Mouse (Mus musculus): ENCODE data around the gene Sco1. TPM values are rescaled to one million over a fixed set of nuclear protein-coding genes. Genes with fewer than 3 reads are reported as not detected.

Sco1 gene
- total and polyA plus RNA-seq, 2 experiments from 2014 or later = 12.4 to 14.7 TPM

- no peaks in the 10 kb centered on the region for H3K9me3 ChIP-seq (ENCODE audit: low read length)
- H3K27ac ChIP-seq (ENCODE audit: low read depth, low read length) = no peak overlapping the region
- no peak for ATAC-seq (ENCODE audit: low FRiP score)
- peak; percentile 25 for DNase-seq (ENCODE audit: low spot score)
- no peak overlapping the region for H3K9ac ChIP-seq (replicated peaks; ENCODE audit: low read length, poor library complexity, severe bottlenecking)
- H3K4me1 ChIP-seq (ENCODE audit: insufficient read depth, low read length) = no peaks in the 10 kb centered on the region
- TF ChIP-seq CTCF (IDR thresholded peaks at IDR 0.05) = peak; percentile 64
- no peak overlapping the region for H3K4me2 ChIP-seq (ENCODE audit: low read depth, low read length, poor library complexity, severe bottlenecking)
- H3K27me3 ChIP-seq (ENCODE audit: insufficient read depth, low read length) = no peaks in the 10 kb centered on the region
- H3K4me3 ChIP-seq (ENCODE audit: low read depth, low read length) = no peak overlapping the region
- WGBS = 36% methylated on average over 6 of the region's 6 CpGs
- H3K36me3 ChIP-seq (ENCODE audit: insufficient read depth, low read length) = no peaks in the 10 kb centered on the region
Measured at GRCm38 (mm10) chr11:67100169-67100568, 47.7 kb downstream of the Sco1 start.

GRCm38 (mm10) chr11:67101713-67102112 is 49.2 kb downstream of the Sco1 start:
- H3K9me3 ChIP-seq (ENCODE audit: low read length) = no peaks in the 10 kb centered on the region
- 24% methylated on average over 7 of the region's 8 CpGs for WGBS

GRCm38 (mm10) chr11:67103256-67103655 is 50.8 kb downstream of the Sco1 start:
- no peak for DNase-seq (ENCODE audit: low spot score)
- Histone ChIP-seq H3K4me2 (ENCODE audit: low read depth, low read length, poor library complexity, severe bottlenecking) (no peak overlapping the region), H3K4me3 (ENCODE audit: low read depth, low read length) (no peak overlapping the region), H3K27me3 (ENCODE audit: insufficient read depth, low read length) (no peaks in the 10 kb centered on the region), H3K27ac (ENCODE audit: low read depth, low read length) (no peak overlapping the region), H3K4me1 (ENCODE audit: insufficient read depth, low read length) (no peaks in the 10 kb centered on the region), H3K36me3 (ENCODE audit: insufficient read depth, low read length) (no peaks in the 10 kb centered on the region), H3K9ac (replicated peaks; ENCODE audit: low read length, poor library complexity, severe bottlenecking) (no peak overlapping the region), H3K9me3 (ENCODE audit: low read length) (no peaks in the 10 kb centered on the region)
- WGBS = 83% methylated on average over 9 of the region's 9 CpGs
- no peak for TF ChIP-seq CTCF (IDR thresholded peaks at IDR 0.05)
- ATAC-seq (ENCODE audit: low FRiP score) = no peak

More at GRCm38 (mm10) chr11:67101713-67102112, 49.2 kb downstream of the Sco1 start:
- Histone ChIP-seq H3K4me2 (ENCODE audit: low read depth, low read length, poor library complexity, severe bottlenecking) (no peak overlapping the region), H3K9ac (replicated peaks; ENCODE audit: low read length, poor library complexity, severe bottlenecking) (no peak overlapping the region), H3K4me1 (ENCODE audit: insufficient read depth, low read length) (no peaks in the 10 kb centered on the region), H3K4me3 (ENCODE audit: low read depth, low read length) (no peak overlapping the region), H3K27ac (ENCODE audit: low read depth, low read length) (no peak overlapping the region), H3K36me3 (ENCODE audit: insufficient read depth, low read length) (no peaks in the 10 kb centered on the region), H3K27me3 (ENCODE audit: insufficient read depth, low read length) (no peaks in the 10 kb centered on the region)
- peak; percentile 71 for TF ChIP-seq CTCF (IDR thresholded peaks at IDR 0.05)
- ATAC-seq (ENCODE audit: low FRiP score) (no peak), DNase-seq (ENCODE audit: low spot score) (peak; percentile 54)

GRCm38 (mm10) chr11:67104242-67104641 is 51.8 kb downstream of the Sco1 start:
- Histone ChIP-seq H3K36me3 (ENCODE audit: insufficient read depth, low read length) (no peaks in the 10 kb centered on the region), H3K4me2 (ENCODE audit: low read depth, low read length, poor library complexity, severe bottlenecking) (no peak overlapping the region), H3K27me3 (ENCODE audit: insufficient read depth, low read length) (no peaks in the 10 kb centered on the region), H3K4me3 (ENCODE audit: low read depth, low read length) (no peak overlapping the region), H3K9ac (replicated peaks; ENCODE audit: low read length, poor library complexity, severe bottlenecking) (no peak overlapping the region), H3K27ac (ENCODE audit: low read depth, low read length) (no peak overlapping the region), H3K4me1 (ENCODE audit: insufficient read depth, low read length) (no peaks in the 10 kb centered on the region), H3K9me3 (ENCODE audit: low read length) (no peaks in the 10 kb centered on the region)
- 77% methylated on average over 1 of the region's 1 CpGs for WGBS
- TF ChIP-seq CTCF (IDR thresholded peaks at IDR 0.05) = no peak
- ATAC-seq (ENCODE audit: low FRiP score) (no peak), DNase-seq (ENCODE audit: low spot score) (no peak)

GRCm38 (mm10) chr11:67104714-67105113 is 52.2 kb downstream of the Sco1 start:
- no peak overlapping the region for H3K27ac ChIP-seq (ENCODE audit: low read depth, low read length)
- no peaks in the 10 kb centered on the region for H3K9me3 ChIP-seq (ENCODE audit: low read length)
- no peaks in the 10 kb centered on the region for H3K27me3 ChIP-seq (ENCODE audit: insufficient read depth, low read length)
- H3K4me2 ChIP-seq (ENCODE audit: low read depth, low read length, poor library complexity, severe bottlenecking) = no peak overlapping the region
- ATAC-seq (ENCODE audit: low FRiP score) = no peak
- no peak overlapping the region for H3K9ac ChIP-seq (replicated peaks; ENCODE audit: low read length, poor library complexity, severe bottlenecking)
- DNase-seq (ENCODE audit: low spot score) = no peak
- H3K36me3 ChIP-seq (ENCODE audit: insufficient read depth, low read length) = no peaks in the 10 kb centered on the region
- TF ChIP-seq CTCF (IDR thresholded peaks at IDR 0.05) = no peak
- no peak overlapping the region for H3K4me3 ChIP-seq (ENCODE audit: low read depth, low read length)
- H3K4me1 ChIP-seq (ENCODE audit: insufficient read depth, low read length) = no peaks in the 10 kb centered on the region
- 79% methylated on average over 11 of the region's 11 CpGs for WGBS

GRCm38 (mm10) chr11:67105689-67106088 is 53.2 kb downstream of the Sco1 start:
- H3K4me3 ChIP-seq (ENCODE audit: low read depth, low read length) = no peak overlapping the region
- no peak for TF ChIP-seq CTCF (IDR thresholded peaks at IDR 0.05)
- no peak overlapping the region for H3K4me2 ChIP-seq (ENCODE audit: low read depth, low read length, poor library complexity, severe bottlenecking)
- no peaks in the 10 kb centered on the region for H3K27me3 ChIP-seq (ENCODE audit: insufficient read depth, low read length)
- WGBS = 49% methylated on average over 4 of the region's 4 CpGs
- H3K27ac ChIP-seq (ENCODE audit: low read depth, low read length) = no peak overlapping the region
- no peaks in the 10 kb centered on the region for H3K36me3 ChIP-seq (ENCODE audit: insufficient read depth, low read length)
- H3K9me3 ChIP-seq (ENCODE audit: low read length) = no peaks in the 10 kb centered on the region
- peak; percentile 30 for DNase-seq (ENCODE audit: low spot score)
- no peaks in the 10 kb centered on the region for H3K4me1 ChIP-seq (ENCODE audit: insufficient read depth, low read length)
- no peak for ATAC-seq (ENCODE audit: low FRiP score)
- H3K9ac ChIP-seq (replicated peaks; ENCODE audit: low read length, poor library complexity, severe bottlenecking) = no peak overlapping the region
